Mouse (Mus musculus): ENCODE measurements around the gene Rab3il1.

GRCm38 (mm10) chr19:10067701-10068100 lies 66.2 kb downstream of the Rab3il1 start:
- TF ChIP-seq CTCF (IDR thresholded peaks at IDR 0.05; ENCODE audit: low read depth, low read length) (no peak), POLR2A (IDR thresholded peaks at IDR 0.05; ENCODE audit: extremely low read depth, insufficient read depth, low read length) (no peak)
